Mouse (Mus musculus): ENCODE data around the gene Tmem80. TPM values are rescaled to one million over a fixed set of nuclear protein-coding genes. Genes with fewer than 3 reads are reported as not detected.

Gene Tmem80
- polyA plus RNA-seq, 1 experiment: 23.7 TPM

DNA sequence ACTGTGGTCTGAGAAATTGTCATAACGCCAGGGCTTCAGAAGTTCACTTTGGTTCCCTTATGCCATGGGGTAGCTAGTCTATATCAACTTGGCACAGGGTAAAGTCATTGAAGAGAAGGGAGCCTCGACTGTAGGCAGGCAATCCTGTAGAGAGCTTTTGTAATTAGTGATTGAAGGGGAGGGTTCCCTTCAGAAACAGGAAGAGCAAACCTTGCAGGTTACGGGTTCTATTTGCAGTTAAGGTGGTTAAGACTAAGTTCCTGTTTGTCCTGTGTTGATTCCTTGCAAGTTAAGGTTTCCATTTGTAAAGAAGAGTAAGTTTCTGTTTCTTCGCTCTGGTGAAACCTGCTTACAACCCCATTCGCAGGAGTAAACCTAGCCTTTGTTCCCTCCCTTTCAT, 42.4 kb downstream of the Tmem80 start:
- Histone ChIP-seq H3K27me3 (ENCODE audit: control insufficient read depth, insufficient read depth, low read length) (no peaks in the 10 kb centered on the region), H3K36me3 (ENCODE audit: control insufficient read depth, insufficient read depth, low read length) (no peaks in the 10 kb centered on the region), H3K27ac (ENCODE audit: insufficient read depth, low read depth, low read length) (peak overlapping the region; percentile 66), H3K4me3 (ENCODE audit: low read depth, low read length) (no peak overlapping the region), H3K4me1 (ENCODE audit: control insufficient read depth, insufficient read depth, insufficient read length, low read length) (peaks cover 16% of the 10 kb centered on the region; the same call in 1 of the 2 replicates)
- WGBS: 37% methylated on average over 5 of the region's 5 CpGs
- TF ChIP-seq CTCF (IDR thresholded peaks at IDR 0.05; ENCODE audit: extremely low read depth, insufficient read length, insufficient replicate concordance, low read depth, low read length) (no peak), POLR2A (IDR thresholded peaks at IDR 0.05; ENCODE audit: low read depth, low read length) (no peak)

DNA sequence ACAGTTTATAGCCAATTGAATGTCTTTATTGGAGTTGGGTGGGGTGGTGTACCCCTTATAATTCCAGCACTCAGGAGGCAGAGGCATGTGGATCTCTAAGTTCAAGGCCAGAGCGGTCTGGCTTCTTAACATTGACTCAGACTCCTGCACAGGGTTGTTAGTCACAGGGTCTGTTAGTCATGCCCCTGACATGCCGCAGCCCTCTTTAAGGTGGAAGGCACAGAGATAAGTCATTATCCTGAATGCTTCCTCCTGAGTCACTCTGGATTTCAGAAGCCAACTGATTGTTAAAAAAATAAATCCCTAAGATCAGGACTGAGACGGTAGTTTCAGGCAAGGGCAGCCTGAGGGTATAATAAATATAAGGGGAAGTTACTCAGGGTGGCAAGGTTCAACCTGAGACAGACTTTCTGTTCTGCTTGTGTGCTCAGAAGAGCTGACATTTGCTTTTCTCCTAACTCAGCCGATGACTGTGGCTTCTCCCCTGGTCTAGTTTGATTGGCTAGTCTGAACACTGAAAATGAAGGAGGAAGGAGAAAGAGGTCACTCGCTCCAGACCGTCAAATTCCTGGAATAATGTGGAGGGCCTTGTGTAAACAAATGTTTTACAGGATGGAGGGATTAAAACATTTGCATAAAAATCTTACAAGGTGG, 44.5 kb downstream of the Tmem80 start:
- Histone ChIP-seq H3K4me3 (ENCODE audit: low read depth, low read length) (no peak overlapping the region), H3K27me3 (ENCODE audit: control insufficient read depth, insufficient read depth, low read length) (no peaks in the 10 kb centered on the region), H3K27ac (ENCODE audit: insufficient read depth, low read depth, low read length) (peak overlapping the region; percentile 60), H3K36me3 (ENCODE audit: control insufficient read depth, insufficient read depth, low read length) (no peaks in the 10 kb centered on the region), H3K4me1 (ENCODE audit: control insufficient read depth, insufficient read depth, insufficient read length, low read length) (peaks cover 16% of the 10 kb centered on the region; the same call in 1 of the 2 replicates)
- 18% methylated on average over 6 of the region's 6 CpGs for WGBS
- TF ChIP-seq CTCF (IDR thresholded peaks at IDR 0.05; ENCODE audit: extremely low read depth, insufficient read length, insufficient replicate concordance, low read depth, low read length) (no peak), POLR2A (IDR thresholded peaks at IDR 0.05; ENCODE audit: low read depth, low read length) (no peak)

DNA sequence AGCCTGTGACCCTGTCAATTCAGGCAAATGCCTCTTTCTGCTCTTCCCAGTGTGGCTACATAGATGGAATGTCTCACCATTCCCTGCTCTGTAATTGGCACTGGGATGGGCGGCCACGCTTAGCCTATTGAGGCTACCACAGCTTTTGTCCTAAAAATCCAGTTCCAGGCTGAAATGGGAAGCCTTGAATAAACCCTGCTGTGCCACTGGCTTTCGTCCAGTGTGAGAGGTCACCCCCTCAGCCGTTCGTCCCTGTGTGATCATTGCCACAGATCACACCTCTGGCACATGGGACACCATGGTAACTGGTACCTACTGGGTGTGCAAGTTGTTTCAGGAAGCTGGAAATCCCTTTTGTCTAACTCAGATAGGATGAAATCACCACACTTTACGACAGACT, 46.1 kb downstream of the Tmem80 start:
- Histone ChIP-seq H3K36me3 (ENCODE audit: control insufficient read depth, insufficient read depth, low read length) (no peaks in the 10 kb centered on the region), H3K27ac (ENCODE audit: insufficient read depth, low read depth, low read length) (peak overlapping the region; percentile 17; the same call in 1 of the 2 replicates), H3K4me1 (ENCODE audit: control insufficient read depth, insufficient read depth, insufficient read length, low read length) (peaks cover 16% of the 10 kb centered on the region; the same call in 1 of the 2 replicates), H3K4me3 (ENCODE audit: low read depth, low read length) (no peak overlapping the region), H3K27me3 (ENCODE audit: control insufficient read depth, insufficient read depth, low read length) (no peaks in the 10 kb centered on the region)
- 73% methylated on average over 6 of the region's 6 CpGs for WGBS
- no peak for TF ChIP-seq CTCF (IDR thresholded peaks at IDR 0.05; ENCODE audit: extremely low read depth, insufficient read length, insufficient replicate concordance, low read depth, low read length)
- no peak for TF ChIP-seq POLR2A (IDR thresholded peaks at IDR 0.05; ENCODE audit: low read depth, low read length)

DNA sequence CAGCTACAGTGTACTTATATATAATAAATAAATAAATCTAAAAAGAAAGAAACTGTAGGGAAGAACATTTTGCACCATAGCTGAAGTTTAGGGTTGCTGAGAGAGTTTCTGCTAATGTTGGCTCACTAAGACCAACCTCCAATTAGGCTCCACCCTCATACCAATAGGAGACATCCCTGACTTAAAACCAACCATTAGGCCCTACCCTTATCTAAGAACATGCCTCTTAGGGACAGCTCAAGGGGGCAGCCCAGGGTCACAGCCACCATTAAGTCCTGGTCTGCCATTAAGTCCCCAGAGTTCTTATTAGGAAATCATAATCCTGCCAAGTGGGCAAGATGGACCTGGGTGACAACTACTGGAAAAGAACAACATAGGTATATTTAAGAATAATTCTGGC, 46.9 kb downstream of the Tmem80 start:
- Histone ChIP-seq H3K4me1 (ENCODE audit: control insufficient read depth, insufficient read depth, insufficient read length, low read length) (peaks cover 16% of the 10 kb centered on the region), H3K27me3 (ENCODE audit: control insufficient read depth, insufficient read depth, low read length) (no peaks in the 10 kb centered on the region), H3K27ac (ENCODE audit: insufficient read depth, low read depth, low read length) (no peak overlapping the region), H3K4me3 (ENCODE audit: low read depth, low read length) (no peak overlapping the region), H3K36me3 (ENCODE audit: control insufficient read depth, insufficient read depth, low read length) (no peaks in the 10 kb centered on the region)
- no peak for TF ChIP-seq POLR2A (IDR thresholded peaks at IDR 0.05; ENCODE audit: low read depth, low read length)
- no peak for TF ChIP-seq CTCF (IDR thresholded peaks at IDR 0.05; ENCODE audit: extremely low read depth, insufficient read length, insufficient replicate concordance, low read depth, low read length)

DNA sequence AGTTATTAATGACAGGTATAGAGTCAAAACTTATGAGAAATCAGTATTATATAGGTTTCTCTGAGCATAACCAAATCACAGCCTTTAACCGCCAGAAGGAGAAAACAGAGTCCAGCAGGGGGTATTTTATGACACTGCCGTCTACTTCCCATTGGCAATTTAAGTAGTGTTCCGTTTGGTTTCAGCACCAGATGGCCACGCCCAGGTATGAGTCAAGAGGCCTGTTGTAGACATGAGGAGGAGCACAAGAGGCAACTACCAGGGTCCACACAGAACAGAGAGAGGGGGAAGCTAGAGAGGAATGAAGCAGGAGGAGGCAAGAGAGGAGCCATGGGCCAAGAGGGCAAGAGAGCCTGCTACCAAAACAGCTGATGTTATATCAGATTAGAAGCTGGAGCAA, 52.0 kb downstream of the Tmem80 start:
- Histone ChIP-seq H3K36me3 (ENCODE audit: control insufficient read depth, insufficient read depth, low read length) (no peaks in the 10 kb centered on the region), H3K4me1 (ENCODE audit: control insufficient read depth, insufficient read depth, insufficient read length, low read length) (peaks cover 16% of the 10 kb centered on the region), H3K27ac (ENCODE audit: insufficient read depth, low read depth, low read length) (peak overlapping the region; percentile 80), H3K4me3 (ENCODE audit: low read depth, low read length) (no peak overlapping the region), H3K27me3 (ENCODE audit: control insufficient read depth, insufficient read depth, low read length) (no peaks in the 10 kb centered on the region)
- 26% methylated on average over 4 of the region's 4 CpGs for WGBS
- TF ChIP-seq POLR2A (IDR thresholded peaks at IDR 0.05; ENCODE audit: low read depth, low read length) (no peak), CTCF (IDR thresholded peaks at IDR 0.05; ENCODE audit: extremely low read depth, insufficient read length, insufficient replicate concordance, low read depth, low read length) (no peak)

DNA sequence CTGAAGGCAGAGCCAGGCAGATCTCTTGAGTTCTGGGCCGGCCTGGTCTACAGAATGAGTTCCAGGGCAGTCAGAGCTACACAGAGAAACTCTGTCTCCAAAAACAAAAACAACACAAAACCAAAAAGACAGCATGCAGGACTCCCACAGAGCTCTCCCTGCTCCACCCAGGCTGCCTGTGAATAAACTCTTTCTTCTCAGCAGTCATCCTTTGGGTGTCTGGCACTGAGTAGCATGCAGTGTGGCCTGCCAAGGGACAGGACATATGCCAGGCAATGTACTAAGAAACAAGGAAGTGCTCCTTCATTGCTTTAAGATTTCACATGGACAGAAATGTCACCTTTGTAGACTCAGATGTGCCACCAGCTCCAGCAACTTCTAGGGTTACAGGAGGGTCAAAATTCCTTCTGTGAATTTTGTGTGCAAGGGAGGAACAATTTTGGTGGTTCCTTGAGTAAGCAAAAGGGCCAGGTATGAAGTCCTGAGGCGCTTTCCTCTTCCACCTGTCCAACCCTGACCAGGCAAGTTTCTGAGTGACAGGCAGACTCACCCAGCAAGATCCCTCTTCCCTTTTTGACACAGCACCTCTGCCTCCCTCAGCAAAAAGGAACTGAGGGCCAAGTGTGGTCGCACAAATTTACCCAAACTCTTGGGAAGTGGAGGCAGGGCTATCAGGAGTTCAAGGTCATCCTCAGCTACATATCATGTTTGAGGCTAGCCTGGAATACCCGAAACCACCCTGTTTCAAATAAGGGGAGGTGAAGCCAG, 53.7 kb downstream of the Tmem80 start:
- no peak for TF ChIP-seq CTCF (IDR thresholded peaks at IDR 0.05; ENCODE audit: extremely low read depth, insufficient read length, insufficient replicate concordance, low read depth, low read length)
- TF ChIP-seq POLR2A (IDR thresholded peaks at IDR 0.05; ENCODE audit: low read depth, low read length): no peak
- 66% methylated on average over 4 of the region's 4 CpGs for WGBS
- Histone ChIP-seq H3K36me3 (ENCODE audit: control insufficient read depth, insufficient read depth, low read length) (no peaks in the 10 kb centered on the region), H3K4me3 (ENCODE audit: low read depth, low read length) (no peak overlapping the region), H3K27me3 (ENCODE audit: control insufficient read depth, insufficient read depth, low read length) (no peaks in the 10 kb centered on the region), H3K4me1 (ENCODE audit: control insufficient read depth, insufficient read depth, insufficient read length, low read length) (peaks cover 16% of the 10 kb centered on the region), H3K27ac (ENCODE audit: insufficient read depth, low read depth, low read length) (no peak overlapping the region; the same call in 1 of the 2 replicates)

Other genes starting within 250 kb of the Tmem80 start
- gene Pkp3, start 249.5 kb upstream of the Tmem80 start, polyA plus RNA-seq (2012; rRNA removed): 87.5 and 236 TPM in 2 replicates
- 19.8 and 38.3 TPM in 2 replicates for gene Sigirr, start 227.2 kb upstream of the Tmem80 start, polyA plus RNA-seq (2012; rRNA removed)
- 38.2 and 74.3 TPM in 2 replicates for gene Ano9, start 209.9 kb upstream of the Tmem80 start, polyA plus RNA-seq (2012; rRNA removed)
- 17.5 and 26.3 TPM in 2 replicates for gene Ptdss2, start 205.4 kb upstream of the Tmem80 start, polyA plus RNA-seq (2012; rRNA removed)
- 113 and 162 TPM in 2 replicates for gene Rnh1, start 154.9 kb upstream of the Tmem80 start, polyA plus RNA-seq (2012; rRNA removed)
- 49.1 and 67.1 TPM in 2 replicates for gene Hras, start 133.7 kb upstream of the Tmem80 start, polyA plus RNA-seq (2012; rRNA removed)
- gene Lrrc56, start 133.6 kb upstream of the Tmem80 start, polyA plus RNA-seq (2012; rRNA removed): 4.0 and 7.4 TPM in 2 replicates
- 4.9 and 8.1 TPM in 2 replicates for gene Lmntd2, start 113.7 kb upstream of the Tmem80 start, polyA plus RNA-seq (2012; rRNA removed)
- gene Rassf7, start 111.9 kb upstream of the Tmem80 start, polyA plus RNA-seq (2012; rRNA removed): 115 and 258 TPM in 2 replicates
- 21.3 and 34.2 TPM in 2 replicates for gene Phrf1, start 99.0 kb upstream of the Tmem80 start, polyA plus RNA-seq (2012; rRNA removed)
- gene Irf7, start 61.3 kb upstream of the Tmem80 start, polyA plus RNA-seq (2012; rRNA removed): 91.6 and 484 TPM in 2 replicates
- 536 and 1,345 TPM in 2 replicates for gene Cdhr5, start 51.0 kb upstream of the Tmem80 start, polyA plus RNA-seq (2012; rRNA removed)
- 337 and 777 TPM in 2 replicates for gene Sct, start 48.6 kb upstream of the Tmem80 start, polyA plus RNA-seq (2012; rRNA removed)
- 0.04 and 0.30 TPM in 2 replicates for gene Drd4, start 35.7 kb upstream of the Tmem80 start, polyA plus RNA-seq (2012; rRNA removed)
- 14.7 and 26.0 TPM in 2 replicates for gene Deaf1, start within 50 bp of the Tmem80 start, polyA plus RNA-seq (2012; rRNA removed)
- 279 and 528 TPM in 2 replicates for gene Eps8l2, start 11.1 kb downstream of the Tmem80 start, polyA plus RNA-seq (2012; rRNA removed)
- gene Taldo1, start 64.5 kb downstream of the Tmem80 start, polyA plus RNA-seq (2012; rRNA removed): 191 and 473 TPM in 2 replicates
- 23.8 and 48.4 TPM in 2 replicates for gene Gatd1, start 86.4 kb downstream of the Tmem80 start, polyA plus RNA-seq (2012; rRNA removed)
- gene Cend1, start 101.8 kb downstream of the Tmem80 start, polyA plus RNA-seq (2012; rRNA removed): 0.84 and 1.0 TPM in 2 replicates
- gene Slc25a22, start 110.2 kb downstream of the Tmem80 start, polyA plus RNA-seq (2012; rRNA removed): 104 and 488 TPM in 2 replicates
- 5.8 and 13.9 TPM in 2 replicates for gene Pidd1, start 116.3 kb downstream of the Tmem80 start, polyA plus RNA-seq (2012; rRNA removed)
- 287 and 441 TPM in 2 replicates for gene Rplp2, start 119.6 kb downstream of the Tmem80 start, polyA plus RNA-seq (2012; rRNA removed)
- 86.0 and 319 TPM in 2 replicates for gene Pnpla2, start 127.5 kb downstream of the Tmem80 start, polyA plus RNA-seq (2012; rRNA removed)
- 32.6 and 57.1 TPM in 2 replicates for gene Cracr2b, start 133.4 kb downstream of the Tmem80 start, polyA plus RNA-seq (2012; rRNA removed)
- 209 and 414 TPM in 2 replicates for gene Cd151, start 139.7 kb downstream of the Tmem80 start, polyA plus RNA-seq (2012; rRNA removed)
- 29.9 and 30.2 TPM in 2 replicates for gene Polr2l, start 147.4 kb downstream of the Tmem80 start, polyA plus RNA-seq (2012; rRNA removed)
- gene Tspan4, start 147.5 kb downstream of the Tmem80 start, polyA plus RNA-seq (2012; rRNA removed): 15.7 and 16.1 TPM in 2 replicates
- gene Chid1, start 212.1 kb downstream of the Tmem80 start, polyA plus RNA-seq (2012; rRNA removed): 21.5 and 30.7 TPM in 2 replicates
- 49.6 and 109 TPM in 2 replicates for gene Ap2a2, start 234.4 kb downstream of the Tmem80 start, polyA plus RNA-seq (2012; rRNA removed)

Data from small intestine, adult 2 months (tissue).